Mouse (Mus musculus): ENCODE measurements around the gene 4930432M17Rik.

DNA sequence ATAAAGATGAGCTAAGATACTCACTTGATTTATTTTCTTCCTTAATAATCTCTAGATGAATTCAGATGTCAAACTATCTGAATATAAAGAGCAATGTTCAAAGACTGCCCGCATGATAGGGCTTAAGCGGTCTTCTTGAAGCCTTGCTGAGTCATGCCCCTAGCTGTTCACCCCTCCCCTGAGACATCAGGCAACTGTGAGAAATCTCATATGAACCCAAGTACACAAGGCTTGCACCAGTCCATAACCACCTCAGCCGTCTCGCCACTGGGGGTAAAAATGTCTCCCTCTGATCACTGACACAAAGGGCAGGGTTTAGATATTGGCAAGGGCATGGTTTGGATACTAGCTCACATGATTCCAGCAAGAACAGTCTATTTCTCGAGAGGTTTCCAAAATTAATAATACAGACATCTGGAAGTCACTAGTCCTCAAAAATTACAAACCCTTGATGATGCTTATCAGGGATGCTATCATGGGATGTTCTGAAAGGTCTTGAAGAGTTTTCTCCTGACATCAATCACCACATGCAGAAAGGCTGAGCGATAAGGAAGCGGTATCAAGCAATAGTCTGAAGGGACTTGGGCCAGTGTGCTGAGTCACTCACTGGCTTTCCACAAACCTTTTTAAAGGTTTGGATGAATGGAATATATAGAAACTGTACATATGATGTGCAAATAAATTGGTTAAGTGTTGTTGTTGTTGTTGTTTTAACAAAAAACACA lies 32.8 kb downstream of the 4930432M17Rik start:
- no peak for TF ChIP-seq CTCF (IDR thresholded peaks at IDR 0.05; ENCODE audit: low read depth, low read length)
- TF ChIP-seq EP300 (IDR thresholded peaks at IDR 0.05; ENCODE audit: insufficient read depth, low read depth, low read length): no peak

Measured in ES-Bruce4 (cell line).